Mouse (Mus musculus): ENCODE results near the gene Fam78b. TPM values are rescaled to one million over a fixed set of nuclear protein-coding genes. Genes with fewer than 3 reads are reported as not detected.
A peak's percentile ranks its signal among the peaks of the same experiment; 100 is the strongest.

Gene Fam78b
- polyA plus RNA-seq, 1 experiment from 2014 or later: 7.1 TPM

DNA sequence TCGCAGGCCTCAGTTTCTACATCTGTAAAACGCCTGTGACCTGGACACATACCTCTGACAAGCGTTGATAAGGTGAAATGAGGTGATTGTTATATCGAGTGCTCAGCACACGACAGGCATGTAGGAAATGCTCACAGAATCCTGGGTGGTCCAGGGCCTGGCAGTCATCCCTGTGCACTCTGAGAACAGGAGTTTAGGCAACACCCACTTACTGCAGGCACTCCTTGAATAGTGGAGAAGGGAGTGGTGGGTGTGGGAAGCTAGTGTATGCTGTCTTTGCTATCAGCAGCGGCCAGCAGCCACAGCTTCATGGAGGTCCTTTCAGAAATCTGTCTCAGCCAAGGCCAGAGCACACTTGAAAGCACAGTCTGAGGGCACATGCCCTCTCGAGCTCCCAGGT lies 52.8 kb downstream of the Fam78b start:
- Histone ChIP-seq H3K9me3 (ENCODE audit: control insufficient read depth, low read length) (no peaks in the 10 kb centered on the region), H3K4me3 (ENCODE audit: low read depth, low read length) (no peak overlapping the region), H3K36me3 (ENCODE audit: control insufficient read depth, insufficient read depth, low read length) (no peaks in the 10 kb centered on the region), H3K27me3 (ENCODE audit: control insufficient read depth, insufficient read depth, low read length) (no peaks in the 10 kb centered on the region), H3K9ac (ENCODE audit: low read length) (no peak overlapping the region), H3K4me2 (no peak overlapping the region), H3K4me1 (ENCODE audit: control insufficient read depth, insufficient read depth, low read length) (peaks cover 2% of the 10 kb centered on the region; the same call in 1 of the 2 replicates), H3K27ac (ENCODE audit: low read depth, low read length) (no peak overlapping the region)
- 92% methylated on average over 7 of the region's 7 CpGs for WGBS
- ATAC-seq (ENCODE audit: low FRiP score) (no peak), DNase-seq (ENCODE audit: low spot score, missing footprints) (no peak)

DNA sequence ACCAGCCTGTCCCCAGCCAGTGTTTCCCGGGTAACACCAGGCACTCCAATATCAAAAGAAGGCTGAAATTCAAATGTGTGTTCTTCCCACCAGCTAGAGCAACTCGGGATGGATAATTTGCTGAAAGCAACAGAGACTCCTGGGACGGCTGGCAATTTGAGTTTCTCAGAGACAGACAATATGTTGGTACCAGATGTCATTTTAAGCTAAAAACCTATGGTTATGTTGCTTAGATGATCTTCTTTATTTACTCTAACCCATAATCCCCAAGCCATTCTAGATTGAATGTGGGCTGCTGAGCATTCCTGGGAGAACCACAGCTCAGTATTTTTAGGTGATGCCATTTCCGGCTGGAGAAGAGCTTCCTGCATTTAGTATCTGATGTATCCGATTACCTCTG lies 56.3 kb downstream of the Fam78b start:
- Histone ChIP-seq H3K36me3 (ENCODE audit: control insufficient read depth, insufficient read depth, low read length) (no peaks in the 10 kb centered on the region), H3K4me2 (no peak overlapping the region), H3K9me3 (ENCODE audit: control insufficient read depth, low read length) (no peaks in the 10 kb centered on the region), H3K27me3 (ENCODE audit: control insufficient read depth, insufficient read depth, low read length) (no peaks in the 10 kb centered on the region), H3K27ac (ENCODE audit: low read depth, low read length) (no peak overlapping the region; the same call in 1 of the 2 replicates), H3K9ac (ENCODE audit: low read length) (no peak overlapping the region), H3K4me1 (ENCODE audit: control insufficient read depth, insufficient read depth, low read length) (peaks cover 7% of the 10 kb centered on the region), H3K4me3 (ENCODE audit: low read depth, low read length) (no peak overlapping the region)
- ATAC-seq (ENCODE audit: low FRiP score) (no peak), DNase-seq (ENCODE audit: low spot score, missing footprints) (no peak)
- 56% methylated on average over 5 of the region's 5 CpGs for WGBS

DNA sequence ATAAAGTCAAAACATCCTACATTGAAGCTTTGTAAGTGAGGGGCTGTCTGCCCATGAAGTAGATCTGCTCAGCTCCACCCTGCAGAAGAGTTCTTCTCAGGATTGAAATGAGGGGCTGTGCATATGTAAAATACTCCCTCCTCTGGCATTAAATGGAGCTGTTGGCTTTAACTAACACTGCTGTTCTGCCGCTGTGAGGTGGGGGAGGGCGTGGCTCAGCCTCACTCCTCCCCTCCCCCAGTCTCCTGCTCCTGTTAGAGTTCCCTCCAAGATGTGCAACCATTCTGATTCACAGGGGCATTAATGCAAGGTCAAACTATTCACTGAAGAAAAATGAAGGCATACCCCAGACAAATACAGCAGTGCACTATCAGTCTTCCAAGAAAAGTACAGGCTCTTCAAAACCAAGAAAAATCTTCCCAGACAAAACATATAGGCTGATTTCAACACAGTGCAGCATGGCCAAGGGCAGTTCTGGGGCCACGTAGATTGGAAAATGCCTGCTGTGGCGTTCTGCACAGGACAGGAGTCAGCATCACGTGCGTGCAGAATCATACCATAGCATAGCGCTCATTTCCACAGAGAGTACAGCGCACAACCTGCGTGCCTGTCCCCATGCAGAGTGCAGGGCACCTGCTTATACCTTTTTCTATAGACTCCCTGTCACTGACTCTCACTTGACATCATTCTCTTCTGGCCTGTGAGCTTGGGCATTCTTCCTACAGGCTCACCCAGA lies 58.5 kb downstream of the Fam78b start:
- 54% methylated on average over 9 of the region's 9 CpGs for WGBS
- no peak for DNase-seq (ENCODE audit: low spot score, missing footprints)
- peak; percentile 59; the same call in 1 of the 2 replicates for ATAC-seq (ENCODE audit: low FRiP score)
- Histone ChIP-seq H3K4me2 (no peak overlapping the region), H3K4me1 (ENCODE audit: control insufficient read depth, insufficient read depth, low read length) (peaks cover 7% of the 10 kb centered on the region), H3K4me3 (ENCODE audit: low read depth, low read length) (no peak overlapping the region), H3K27me3 (ENCODE audit: control insufficient read depth, insufficient read depth, low read length) (no peaks in the 10 kb centered on the region), H3K9me3 (ENCODE audit: control insufficient read depth, low read length) (no peaks in the 10 kb centered on the region), H3K9ac (ENCODE audit: low read length) (no peak overlapping the region), H3K36me3 (ENCODE audit: control insufficient read depth, insufficient read depth, low read length) (no peaks in the 10 kb centered on the region), H3K27ac (ENCODE audit: low read depth, low read length) (no peak overlapping the region)

DNA sequence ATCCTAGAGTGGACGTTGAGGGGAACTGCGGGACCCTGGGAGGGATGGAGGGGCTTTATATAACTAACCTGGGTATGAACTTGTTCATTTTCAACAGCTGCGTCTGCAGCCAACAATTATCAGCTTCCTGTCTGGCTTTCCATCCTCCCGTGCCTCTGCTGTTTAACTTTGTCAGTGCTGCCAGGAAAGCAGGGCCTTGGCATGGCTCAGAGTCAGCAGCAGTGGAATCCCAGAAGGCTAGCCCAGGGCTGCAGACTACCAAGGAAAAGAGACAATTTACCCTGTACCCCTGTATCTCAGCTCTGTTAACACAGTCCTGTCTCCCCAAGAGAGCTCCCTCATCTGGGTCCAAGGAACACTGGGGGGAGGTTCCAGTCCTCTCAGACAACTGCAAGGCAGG lies 62.8 kb downstream of the Fam78b start:
- H3K4me3 ChIP-seq (ENCODE audit: low read depth, low read length): no peak overlapping the region

DNA sequence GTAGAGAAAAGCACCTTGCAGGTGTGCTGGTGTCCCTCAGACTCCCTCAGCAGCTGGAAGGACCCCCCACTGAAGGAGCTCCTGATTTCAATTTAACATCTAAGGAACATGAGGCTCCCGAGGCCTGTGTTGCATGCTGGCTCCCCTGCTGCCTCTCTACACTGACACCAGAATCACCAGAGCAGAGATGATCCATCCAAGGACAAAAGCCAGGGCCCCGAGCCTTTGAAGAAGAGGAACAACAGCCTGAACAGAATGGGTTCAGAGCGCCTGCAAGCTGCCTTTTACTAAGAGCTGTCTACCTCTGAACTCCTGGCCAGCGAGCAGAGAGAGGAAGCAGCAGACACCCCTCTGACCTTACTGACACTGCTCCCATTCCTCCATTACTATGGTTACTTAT lies 64.3 kb downstream of the Fam78b start:
- Histone ChIP-seq H3K27me3 (ENCODE audit: control insufficient read depth, insufficient read depth, low read length) (no peaks in the 10 kb centered on the region), H3K4me2 (no peak overlapping the region), H3K4me1 (ENCODE audit: control insufficient read depth, insufficient read depth, low read length) (peaks cover 7% of the 10 kb centered on the region; the same call in 1 of the 2 replicates), H3K4me3 (ENCODE audit: low read depth, low read length) (no peak overlapping the region), H3K36me3 (ENCODE audit: control insufficient read depth, insufficient read depth, low read length) (no peaks in the 10 kb centered on the region), H3K9me3 (ENCODE audit: control insufficient read depth, low read length) (no peaks in the 10 kb centered on the region), H3K27ac (ENCODE audit: low read depth, low read length) (no peak overlapping the region), H3K9ac (ENCODE audit: low read length) (no peak overlapping the region; the same call in 1 of the 2 replicates)
- no peak for ATAC-seq (ENCODE audit: low FRiP score)
- DNase-seq (ENCODE audit: low spot score, missing footprints): no peak
- 8% methylated on average over 4 of the region's 4 CpGs for WGBS

More for the DNA sequence above, 62.8 kb downstream of the Fam78b start:
- ATAC-seq (ENCODE audit: low FRiP score): no peak
- no peak overlapping the region for H3K9ac ChIP-seq (ENCODE audit: low read length)
- no peak for DNase-seq (ENCODE audit: low spot score, missing footprints)
- no peaks in the 10 kb centered on the region for H3K27me3 ChIP-seq (ENCODE audit: control insufficient read depth, insufficient read depth, low read length)
- H3K4me2 ChIP-seq: no peak overlapping the region
- peaks cover 12% of the 10 kb centered on the region for H3K4me1 ChIP-seq (ENCODE audit: control insufficient read depth, insufficient read depth, low read length)
- no peaks in the 10 kb centered on the region for H3K36me3 ChIP-seq (ENCODE audit: control insufficient read depth, insufficient read depth, low read length)
- 78% methylated on average over 4 of the region's 4 CpGs for WGBS
- no peaks in the 10 kb centered on the region for H3K9me3 ChIP-seq (ENCODE audit: control insufficient read depth, low read length)
- no peak overlapping the region for H3K27ac ChIP-seq (ENCODE audit: low read depth, low read length)

DNA sequence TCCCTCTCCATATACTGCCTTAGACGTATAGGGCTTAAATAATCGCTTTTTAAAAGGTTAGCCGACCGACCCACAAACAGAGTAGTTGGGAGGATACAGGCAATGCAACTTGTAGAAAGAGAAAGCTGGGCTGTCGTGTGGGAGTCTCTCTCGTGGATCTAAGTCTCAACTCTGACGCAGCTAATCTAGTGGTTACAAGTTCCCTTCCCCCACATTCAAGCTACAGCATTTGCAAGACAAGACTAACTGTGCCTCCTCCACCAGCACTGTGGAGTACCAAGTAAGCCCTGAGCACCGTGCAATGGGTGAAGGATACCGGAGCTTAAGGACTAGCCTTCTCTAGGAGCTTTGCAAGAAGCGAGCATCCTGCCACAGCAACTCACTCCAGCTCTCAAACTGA lies 64.8 kb downstream of the Fam78b start:
- no peak for ATAC-seq (ENCODE audit: low FRiP score)
- 29% methylated on average over 10 of the region's 10 CpGs for WGBS
- Histone ChIP-seq H3K27ac (ENCODE audit: low read depth, low read length) (no peak overlapping the region), H3K9ac (ENCODE audit: low read length) (no peak overlapping the region), H3K36me3 (ENCODE audit: control insufficient read depth, insufficient read depth, low read length) (no peaks in the 10 kb centered on the region), H3K27me3 (ENCODE audit: control insufficient read depth, insufficient read depth, low read length) (no peaks in the 10 kb centered on the region), H3K4me1 (ENCODE audit: control insufficient read depth, insufficient read depth, low read length) (peaks cover 7% of the 10 kb centered on the region; the same call in 1 of the 2 replicates), H3K4me3 (ENCODE audit: low read depth, low read length) (no peak overlapping the region), H3K4me2 (no peak overlapping the region), H3K9me3 (ENCODE audit: control insufficient read depth, low read length) (no peaks in the 10 kb centered on the region)
- no peak for DNase-seq (ENCODE audit: low spot score, missing footprints)

DNA sequence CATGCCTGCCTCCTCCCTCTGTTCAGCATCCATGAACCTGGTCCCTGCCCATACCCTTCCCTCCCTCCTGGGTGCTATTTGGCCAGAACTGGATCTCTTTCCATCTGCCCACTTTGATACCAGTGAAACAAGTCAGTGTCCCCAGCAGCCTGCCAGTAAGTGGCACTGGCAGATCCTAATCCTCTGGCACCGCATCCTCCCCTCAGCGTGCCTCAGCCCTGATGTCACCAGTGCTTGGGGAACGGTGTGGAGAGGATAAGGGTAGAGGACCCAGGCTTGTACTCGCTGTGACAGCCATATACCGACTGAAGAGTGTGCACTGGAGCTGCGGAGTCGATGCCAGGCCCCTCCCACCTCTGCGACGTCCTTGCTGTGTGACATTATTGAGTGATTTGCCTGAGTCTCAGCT lies 65.7 kb downstream of the Fam78b start:
- DNase-seq (ENCODE audit: low spot score, missing footprints) (no peak), ATAC-seq (ENCODE audit: low FRiP score) (no peak; the same call in 1 of the 2 replicates)
- H3K9me3 ChIP-seq (ENCODE audit: control insufficient read depth, low read length): no peaks in the 10 kb centered on the region
- no peaks in the 10 kb centered on the region for H3K36me3 ChIP-seq (ENCODE audit: control insufficient read depth, insufficient read depth, low read length)
- no peak overlapping the region for H3K27ac ChIP-seq (ENCODE audit: low read depth, low read length)
- no peak overlapping the region for H3K4me2 ChIP-seq
- no peak overlapping the region for H3K9ac ChIP-seq (ENCODE audit: low read length)
- WGBS: 62% methylated on average over 9 of the region's 9 CpGs
- H3K27me3 ChIP-seq (ENCODE audit: control insufficient read depth, insufficient read depth, low read length): no peaks in the 10 kb centered on the region
- H3K4me3 ChIP-seq (ENCODE audit: low read depth, low read length): no peak overlapping the region
- H3K4me1 ChIP-seq (ENCODE audit: control insufficient read depth, insufficient read depth, low read length): peaks cover 7% of the 10 kb centered on the region; the same call in 1 of the 2 replicates

DNA sequence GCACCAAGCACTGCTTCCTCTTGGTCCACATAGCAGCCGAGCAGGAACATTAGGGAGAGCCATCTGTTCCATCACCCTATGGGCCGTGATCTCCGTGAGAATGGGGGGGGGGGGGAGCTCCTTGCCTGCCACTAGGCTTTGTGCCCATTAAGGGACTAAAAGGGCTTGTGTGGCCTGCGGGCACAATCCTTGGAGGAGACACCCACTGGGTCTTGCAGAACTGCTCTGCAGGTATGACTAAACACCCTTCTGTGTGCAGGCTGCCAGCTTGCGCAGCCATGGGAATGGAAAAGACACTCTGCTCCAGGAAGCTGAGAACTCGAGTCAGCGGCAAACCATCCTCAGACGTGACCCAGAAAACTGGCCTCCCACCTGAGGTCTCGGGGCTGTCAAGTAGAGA lies 68.5 kb downstream of the Fam78b start:
- Histone ChIP-seq H3K36me3 (ENCODE audit: control insufficient read depth, insufficient read depth, low read length) (no peaks in the 10 kb centered on the region), H3K4me2 (no peak overlapping the region), H3K27me3 (ENCODE audit: control insufficient read depth, insufficient read depth, low read length) (no peaks in the 10 kb centered on the region), H3K9me3 (ENCODE audit: control insufficient read depth, low read length) (no peaks in the 10 kb centered on the region), H3K4me1 (ENCODE audit: control insufficient read depth, insufficient read depth, low read length) (peaks cover 7% of the 10 kb centered on the region; the same call in 1 of the 2 replicates), H3K9ac (ENCODE audit: low read length) (no peak overlapping the region), H3K4me3 (ENCODE audit: low read depth, low read length) (no peak overlapping the region), H3K27ac (ENCODE audit: low read depth, low read length) (no peak overlapping the region)
- DNase-seq (ENCODE audit: low spot score, missing footprints) (no peak), ATAC-seq (ENCODE audit: low FRiP score) (no peak)
- WGBS: 69% methylated on average over 9 of the region's 9 CpGs

DNA sequence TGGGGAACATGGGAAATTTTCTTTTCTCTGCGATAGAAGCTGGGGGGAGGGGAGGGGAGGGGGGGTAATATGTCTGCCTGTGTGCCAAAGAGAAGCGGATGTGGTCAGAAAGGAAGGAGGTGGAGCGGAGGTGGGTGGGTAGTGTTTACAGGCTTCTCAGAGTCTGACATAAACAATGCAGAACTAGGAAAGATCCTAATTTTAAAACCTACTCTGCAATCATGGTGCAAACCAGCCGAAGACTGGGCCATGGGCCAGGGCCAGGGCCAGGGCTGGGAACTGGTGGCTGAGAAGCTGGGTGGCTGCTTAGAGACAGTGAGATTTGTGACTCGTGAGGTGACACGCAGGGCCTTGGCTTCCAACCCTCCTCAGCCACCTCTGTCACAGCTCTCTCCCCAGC lies 69.1 kb downstream of the Fam78b start:
- Histone ChIP-seq H3K4me1 (ENCODE audit: control insufficient read depth, insufficient read depth, low read length) (peaks cover 7% of the 10 kb centered on the region; the same call in 1 of the 2 replicates), H3K36me3 (ENCODE audit: control insufficient read depth, insufficient read depth, low read length) (no peaks in the 10 kb centered on the region), H3K27me3 (ENCODE audit: control insufficient read depth, insufficient read depth, low read length) (no peaks in the 10 kb centered on the region), H3K9me3 (ENCODE audit: control insufficient read depth, low read length) (no peaks in the 10 kb centered on the region), H3K4me2 (no peak overlapping the region), H3K27ac (ENCODE audit: low read depth, low read length) (no peak overlapping the region), H3K4me3 (ENCODE audit: low read depth, low read length) (no peak overlapping the region), H3K9ac (ENCODE audit: low read length) (no peak overlapping the region)
- ATAC-seq (ENCODE audit: low FRiP score) (0 out of 2 replicates have a peak, but pooled peaks have one; percentile 17), DNase-seq (ENCODE audit: low spot score, missing footprints) (no peak)
- WGBS: 89% methylated on average over 6 of the region's 6 CpGs

Data from midbrain, embryonic 11.5 days (tissue).